Mouse (Mus musculus): ENCODE results near the gene Slc25a19. TPM values are rescaled to one million over a fixed set of nuclear protein-coding genes. Genes with fewer than 3 reads are reported as not detected.
A peak's percentile ranks its signal among the peaks of the same experiment; 100 is the strongest.

The Slc25a19 gene
- polyA plus RNA-seq, 1 experiment from 2014 or later: 22.7 TPM

DNA sequence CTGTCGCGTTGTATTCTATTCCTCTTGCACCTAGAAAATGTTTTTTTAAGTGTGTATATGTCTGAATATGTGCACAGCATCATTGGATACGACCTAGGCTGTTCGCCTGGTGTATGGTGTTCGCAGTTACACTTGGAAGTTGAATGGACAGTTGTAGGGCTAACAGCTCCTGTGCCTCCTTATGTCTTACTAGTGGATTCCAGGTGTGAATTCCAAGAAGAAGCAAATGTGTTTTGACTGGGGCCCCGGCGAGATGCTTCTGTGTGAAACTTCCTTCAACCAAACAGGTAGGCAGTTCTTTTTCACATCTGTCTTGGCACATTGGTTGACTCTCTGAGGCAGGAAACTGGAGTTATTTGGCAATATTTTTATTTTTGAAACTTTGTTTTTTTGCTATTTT lies 63.1 kb downstream of the Slc25a19 start:
- no peak overlapping the region for H3K27ac ChIP-seq (ENCODE audit: low read length)
- H3K36me3 ChIP-seq (ENCODE audit: control insufficient read depth, insufficient read depth, low read length): peaks cover 4% of the 10 kb centered on the region; the same call in 1 of the 2 replicates
- H3K9ac ChIP-seq (ENCODE audit: low read length): peak overlapping the region; percentile 76
- peaks cover 12% of the 10 kb centered on the region for H3K4me1 ChIP-seq (ENCODE audit: control insufficient read depth, insufficient read depth, low read length)
- ATAC-seq (ENCODE audit: insufficient read depth, low FRiP score): no peak
- H3K4me3 ChIP-seq (replicated peaks; ENCODE audit: low read length): peak overlapping the region; percentile 77
- 14% methylated on average over 7 of the region's 7 CpGs for WGBS
- H3K4me2 ChIP-seq (ENCODE audit: low read depth, low read length): peak overlapping the region; percentile 72
- H3K9me3 ChIP-seq (replicated peaks; ENCODE audit: control insufficient read depth, low read length): no peaks in the 10 kb centered on the region
- no peaks in the 10 kb centered on the region for H3K27me3 ChIP-seq (ENCODE audit: control insufficient read depth, insufficient read depth, low read length)

Other genes with a start within 250 kb of the Slc25a19 start
- gene Cdr2l, start 246.4 kb downstream of the Slc25a19 start, polyA plus RNA-seq (2015; fragmentation: Nextera tagmentation; extraction: Ambion mirVana): 6.1 and 6.6 TPM in 2 replicates
- gene Mrpl58, start 224.5 kb downstream of the Slc25a19 start, polyA plus RNA-seq (2015; fragmentation: Nextera tagmentation; extraction: Ambion mirVana): 160 and 162 TPM in 2 replicates
- 746 and 843 TPM in 2 replicates for gene Atp5h, start 208.3 kb downstream of the Slc25a19 start, polyA plus RNA-seq (2015; fragmentation: Nextera tagmentation; extraction: Ambion mirVana)
- 3.2 and 3.6 TPM in 2 replicates for gene Kctd2, start 208.2 kb downstream of the Slc25a19 start, polyA plus RNA-seq (2015; fragmentation: Nextera tagmentation; extraction: Ambion mirVana)
- 0.22 and 0.26 TPM in 2 replicates for gene Trim80, start 187.8 kb downstream of the Slc25a19 start, polyA plus RNA-seq (2015; fragmentation: Nextera tagmentation; extraction: Ambion mirVana)
- 2.8 and 3.7 TPM in 2 replicates for gene Slc16a5, start 165.8 kb downstream of the Slc25a19 start, polyA plus RNA-seq (2015; fragmentation: Nextera tagmentation; extraction: Ambion mirVana)
- gene Armc7, start 152.6 kb downstream of the Slc25a19 start, polyA plus RNA-seq (2015; fragmentation: Nextera tagmentation; extraction: Ambion mirVana): 7.9 and 8.0 TPM in 2 replicates
- gene Nt5c, start 136.4 kb downstream of the Slc25a19 start, polyA plus RNA-seq (2015; fragmentation: Nextera tagmentation; extraction: Ambion mirVana): 112 and 113 TPM in 2 replicates
- 454 and 457 TPM in 2 replicates for gene Jpt1, start 113.9 kb downstream of the Slc25a19 start, polyA plus RNA-seq (2015; fragmentation: Nextera tagmentation; extraction: Ambion mirVana)
- gene Sumo2, start 92.0 kb downstream of the Slc25a19 start, polyA plus RNA-seq (2015; fragmentation: Nextera tagmentation; extraction: Ambion mirVana): 687 and 737 TPM in 2 replicates
- gene Nup85, start 63.9 kb downstream of the Slc25a19 start, polyA plus RNA-seq (2015; fragmentation: Nextera tagmentation; extraction: Ambion mirVana): 138 and 141 TPM in 2 replicates
- 78.5 and 91.1 TPM in 2 replicates for gene Mrps7, start 24.4 kb downstream of the Slc25a19 start, polyA plus RNA-seq (2015; fragmentation: Nextera tagmentation; extraction: Ambion mirVana)
- 17.4 and 18.8 TPM in 2 replicates for gene Gga3, start 24.2 kb downstream of the Slc25a19 start, polyA plus RNA-seq (2015; fragmentation: Nextera tagmentation; extraction: Ambion mirVana)
- 35.9 and 47.4 TPM in 2 replicates for gene Mif4gd, start 15.3 kb downstream of the Slc25a19 start, polyA plus RNA-seq (2015; fragmentation: Nextera tagmentation; extraction: Ambion mirVana)
- 59.1 and 79.6 TPM in 2 replicates for gene Grb2, start 80.3 kb upstream of the Slc25a19 start, polyA plus RNA-seq (2015; fragmentation: Nextera tagmentation; extraction: Ambion mirVana)
- 21.4 and 23.1 TPM in 2 replicates for gene Tmem94, start 137.1 kb upstream of the Slc25a19 start, polyA plus RNA-seq (2015; fragmentation: Nextera tagmentation; extraction: Ambion mirVana)
- gene Caskin2, start 185.3 kb upstream of the Slc25a19 start, polyA plus RNA-seq (2015; fragmentation: Nextera tagmentation; extraction: Ambion mirVana): 14.9 and 16.8 TPM in 2 replicates
- 26.4 and 28.1 TPM in 2 replicates for gene Tsen54, start 186.4 kb upstream of the Slc25a19 start, polyA plus RNA-seq (2015; fragmentation: Nextera tagmentation; extraction: Ambion mirVana)
- 65.6 and 75.3 TPM in 2 replicates for gene Llgl2, start 195.8 kb upstream of the Slc25a19 start, polyA plus RNA-seq (2015; fragmentation: Nextera tagmentation; extraction: Ambion mirVana)
- gene Myo15b, start 230.1 kb upstream of the Slc25a19 start, polyA plus RNA-seq (2015; fragmentation: Nextera tagmentation; extraction: Ambion mirVana): 20.8 and 21.1 TPM in 2 replicates